Mouse (Mus musculus) bone marrow macrophage, adult 2 months (primary cell): Measurements from ENCODE around the gene Pogk.

Experiments used
- CTCF ChIP-seq: IDR thresholded peaks from 2 replicates; pipeline ENCODE4 v1.5.1; 2012; ENCODE audit warnings: low read depth, mild to moderate bottlenecking, low read length, moderate library complexity
- POLR2A ChIP-seq: IDR thresholded peaks from 2 replicates; pipeline ENCODE4 v1.6.1; 2012; ENCODE audit warnings: mild to moderate bottlenecking, low read depth, low read length, borderline replicate concordance

GRCm38 (mm10) chr1:166401455-166401854 lies 8.2 kb downstream of the Pogk start:
- TF ChIP-seq CTCF (no peak), POLR2A (no peak)
